Mouse (Mus musculus): ENCODE measurements at regions not wholly inside any gene's neighbourhood (a gene's known extent, or its start where the extent isn't known, plus 50 kb on each side); places are given as distances from the start of the nearest gene placed in this dataset.
"Not testable (repeated sequence)": the region's sequence is repeated elsewhere in the genome, so short reads cannot be mapped to it uniquely, and the experiment has no call there.

DNA sequence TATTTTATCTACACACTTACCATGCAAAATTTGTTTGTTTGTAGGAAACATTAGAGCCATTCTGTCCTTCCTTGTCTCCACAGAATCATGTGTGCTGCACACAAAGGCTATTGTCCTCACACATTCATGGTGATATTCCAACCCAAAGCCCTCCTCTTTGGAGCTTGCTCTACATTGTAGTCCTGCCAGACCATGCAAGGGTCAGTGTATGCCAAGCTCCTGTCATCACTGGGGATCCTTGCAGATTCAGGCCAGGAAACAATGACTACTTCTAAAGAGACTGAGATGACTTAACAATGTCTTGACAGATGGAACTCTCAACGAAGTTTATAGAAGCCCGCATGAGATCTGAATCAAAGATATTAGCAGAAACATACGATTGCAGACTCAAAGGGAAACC is 137.4 kb upstream of the Thrb start:
- H3K9ac ChIP-seq (ENCODE audit: low read depth, low read length) = no peak overlapping the region
- 81% methylated on average over 3 of the region's 3 CpGs for WGBS
- no peaks in the 10 kb centered on the region for H3K9me3 ChIP-seq (ENCODE audit: control insufficient read depth, low read length)
- no peak overlapping the region for H3K27ac ChIP-seq (ENCODE audit: low read depth, low read length)
- no peaks in the 10 kb centered on the region for H3K36me3 ChIP-seq (ENCODE audit: control insufficient read depth, insufficient read depth, low read length)
- no peak for ATAC-seq
- H3K4me1 ChIP-seq (ENCODE audit: control insufficient read depth, insufficient read depth, low read depth, low read length) = no peaks in the 10 kb centered on the region
- H3K4me2 ChIP-seq (ENCODE audit: low read length) = no peak overlapping the region
- no peaks in the 10 kb centered on the region for H3K27me3 ChIP-seq (replicated peaks; ENCODE audit: control insufficient read depth, insufficient read depth, low read length)
- no peak overlapping the region for H3K4me3 ChIP-seq (ENCODE audit: low read length)

DNA sequence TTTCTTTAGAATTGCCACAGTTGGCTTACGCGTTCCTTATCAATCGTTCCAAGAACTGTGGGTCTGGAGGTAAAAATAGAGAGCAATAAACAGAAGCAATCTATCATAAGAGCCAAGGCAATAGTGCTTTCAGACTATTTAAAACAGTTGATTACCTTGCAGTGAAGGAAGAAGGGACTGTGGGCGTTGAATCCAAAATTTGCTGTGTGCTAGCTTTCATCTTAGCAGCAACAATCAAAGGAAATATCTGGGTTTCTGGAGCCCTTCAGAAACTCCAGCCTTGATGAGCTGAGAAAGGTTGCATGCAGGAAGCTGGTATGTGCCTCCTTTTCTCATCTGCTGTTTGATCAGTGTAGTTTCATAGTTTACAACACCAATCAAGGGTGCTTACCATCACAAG is 136.1 kb upstream of the Thrb start:
- Histone ChIP-seq H3K27me3 (replicated peaks; ENCODE audit: control insufficient read depth, insufficient read depth, low read length) (no peaks in the 10 kb centered on the region), H3K9ac (ENCODE audit: low read depth, low read length) (no peak overlapping the region), H3K4me1 (ENCODE audit: control insufficient read depth, insufficient read depth, low read depth, low read length) (no peaks in the 10 kb centered on the region), H3K36me3 (ENCODE audit: control insufficient read depth, insufficient read depth, low read length) (no peaks in the 10 kb centered on the region), H3K4me3 (ENCODE audit: low read length) (no peak overlapping the region), H3K9me3 (ENCODE audit: control insufficient read depth, low read length) (no peaks in the 10 kb centered on the region), H3K4me2 (ENCODE audit: low read length) (no peak overlapping the region), H3K27ac (ENCODE audit: low read depth, low read length) (no peak overlapping the region)
- no peak for ATAC-seq
- WGBS = 92% methylated on average over 4 of the region's 4 CpGs

DNA sequence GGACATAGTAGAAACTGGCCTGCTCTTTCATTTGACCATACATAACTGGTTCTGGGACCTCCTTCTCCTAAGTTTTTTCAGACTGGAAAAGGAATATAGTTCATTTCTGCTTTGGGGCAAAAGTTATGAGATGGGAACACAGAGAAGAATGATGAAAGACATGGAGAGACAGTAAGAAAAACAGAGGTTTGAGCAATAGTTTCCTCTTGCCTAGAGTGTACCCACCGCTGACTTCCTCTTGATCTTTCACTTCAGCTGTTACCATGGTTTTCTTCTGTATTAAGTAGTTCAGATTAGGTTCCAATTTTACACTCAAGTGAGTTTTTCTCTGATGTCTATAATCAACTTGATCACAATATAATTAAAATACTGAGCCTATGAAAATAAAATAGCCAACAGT is 120.7 kb upstream of the Thrb start:
- WGBS = 93% methylated on average over 1 of the region's 1 CpGs
- Histone ChIP-seq H3K9ac (ENCODE audit: low read depth, low read length) (no peak overlapping the region), H3K9me3 (ENCODE audit: control insufficient read depth, low read length) (no peaks in the 10 kb centered on the region)

DNA sequence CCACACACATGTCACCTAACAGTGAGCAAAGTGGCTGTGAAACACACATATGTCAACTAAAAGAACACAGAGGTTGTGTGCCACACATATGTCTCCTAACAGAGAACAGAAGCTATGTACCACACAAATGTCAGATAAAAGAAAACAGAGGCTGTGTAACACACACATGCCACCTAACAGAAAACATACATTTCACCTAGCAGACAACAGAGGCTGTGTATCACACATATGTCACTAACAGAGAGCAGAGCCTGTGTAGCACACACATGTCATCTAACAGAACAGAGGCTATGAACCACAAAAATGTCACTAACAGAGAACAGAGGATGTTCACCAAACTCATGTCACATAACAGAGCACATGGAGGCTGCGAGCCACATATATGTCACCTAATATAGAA is 103.6 kb upstream of the Thrb start:
- no peak overlapping the region for H3K4me3 ChIP-seq (ENCODE audit: low read length)
- H3K9ac ChIP-seq (ENCODE audit: low read depth, low read length) = no peak overlapping the region
- H3K27me3 ChIP-seq (replicated peaks; ENCODE audit: control insufficient read depth, insufficient read depth, low read length) = no peaks in the 10 kb centered on the region
- H3K36me3 ChIP-seq (ENCODE audit: control insufficient read depth, insufficient read depth, low read length) = no peaks in the 10 kb centered on the region
- H3K27ac ChIP-seq (ENCODE audit: low read depth, low read length) = no peak overlapping the region
- ATAC-seq = no peak
- H3K4me1 ChIP-seq (ENCODE audit: control insufficient read depth, insufficient read depth, low read depth, low read length) = no peaks in the 10 kb centered on the region
- H3K9me3 ChIP-seq (ENCODE audit: control insufficient read depth, low read length) = no peaks in the 10 kb centered on the region
- 88% methylated on average over 1 of the region's 1 CpGs for WGBS
- no peak overlapping the region for H3K4me2 ChIP-seq (ENCODE audit: low read length)

More for the DNA sequence above, 120.7 kb upstream of the Thrb start:
- H3K4me1 ChIP-seq (ENCODE audit: control insufficient read depth, insufficient read depth, low read depth, low read length) = no peaks in the 10 kb centered on the region
- no peaks in the 10 kb centered on the region for H3K36me3 ChIP-seq (ENCODE audit: control insufficient read depth, insufficient read depth, low read length)
- ATAC-seq = no peak
- H3K4me2 ChIP-seq (ENCODE audit: low read length) = no peak overlapping the region
- no peak overlapping the region for H3K4me3 ChIP-seq (ENCODE audit: low read length)
- no peaks in the 10 kb centered on the region for H3K27me3 ChIP-seq (replicated peaks; ENCODE audit: control insufficient read depth, insufficient read depth, low read length)
- H3K27ac ChIP-seq (ENCODE audit: low read depth, low read length) = no peak overlapping the region

DNA sequence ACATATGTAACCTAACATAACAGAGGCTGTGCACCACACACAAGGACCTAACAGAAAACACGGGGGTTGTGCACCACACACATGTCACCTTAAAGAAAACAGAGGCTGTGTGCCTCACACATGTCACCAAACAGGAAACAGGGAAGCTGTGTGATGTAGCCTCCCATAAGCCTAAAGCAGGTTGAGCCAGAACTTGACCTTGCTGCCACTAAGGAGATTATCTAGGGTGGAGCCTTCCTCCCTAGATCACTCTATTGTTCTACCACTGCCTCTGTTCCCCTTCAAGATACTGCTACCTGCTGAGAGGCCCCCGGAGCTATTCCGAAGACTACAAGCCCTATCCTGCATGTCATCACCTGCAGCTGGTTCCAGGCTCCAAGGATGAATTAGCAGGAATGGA is 100.1 kb upstream of the Thrb start:
- not testable (repeated sequence) for H3K4me1 ChIP-seq (ENCODE audit: control insufficient read depth, insufficient read depth, low read depth, low read length); H3K9me3 ChIP-seq (ENCODE audit: control insufficient read depth, low read length)
- 52% methylated on average over 3 of the region's 3 CpGs for WGBS

DNA sequence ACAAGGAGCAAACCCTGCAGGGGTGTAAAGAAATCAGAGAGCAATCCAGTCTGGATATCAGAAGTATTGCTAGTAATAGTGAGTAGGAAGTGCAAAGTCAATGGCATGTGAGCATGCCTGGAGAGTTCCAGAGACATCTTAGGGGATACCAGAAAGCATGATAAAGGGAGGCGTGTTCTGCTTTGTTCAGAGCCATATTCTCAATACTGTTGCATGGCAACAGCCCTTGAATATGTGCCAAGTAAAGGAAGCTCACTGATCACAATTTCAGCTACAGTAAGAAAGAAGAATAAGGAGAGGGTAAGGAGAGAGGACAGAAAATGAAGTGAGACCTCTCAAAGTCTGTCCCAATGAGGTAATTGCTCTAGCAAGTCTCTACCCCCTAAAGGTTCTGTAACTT is 92.1 kb upstream of the Thrb start:
- no peaks in the 10 kb centered on the region for H3K36me3 ChIP-seq (ENCODE audit: control insufficient read depth, insufficient read depth, low read length)
- H3K4me3 ChIP-seq (ENCODE audit: low read length) = no peak overlapping the region
- WGBS = 39% methylated on average over 1 of the region's 1 CpGs
- no peaks in the 10 kb centered on the region for H3K27me3 ChIP-seq (replicated peaks; ENCODE audit: control insufficient read depth, insufficient read depth, low read length)
- H3K27ac ChIP-seq (ENCODE audit: low read depth, low read length) = no peak overlapping the region
- ATAC-seq = peak; percentile 61
- no peaks in the 10 kb centered on the region for H3K4me1 ChIP-seq (ENCODE audit: control insufficient read depth, insufficient read depth, low read depth, low read length)
- H3K9me3 ChIP-seq (ENCODE audit: control insufficient read depth, low read length) = no peaks in the 10 kb centered on the region
- H3K4me2 ChIP-seq (ENCODE audit: low read length) = no peak overlapping the region
- no peak overlapping the region for H3K9ac ChIP-seq (ENCODE audit: low read depth, low read length)

More for the DNA sequence above, 100.1 kb upstream of the Thrb start:
- H3K27me3 ChIP-seq (replicated peaks; ENCODE audit: control insufficient read depth, insufficient read depth, low read length); H3K9ac ChIP-seq (ENCODE audit: low read depth, low read length); H3K36me3 ChIP-seq (ENCODE audit: control insufficient read depth, insufficient read depth, low read length); ATAC-seq; H3K4me2 ChIP-seq (ENCODE audit: low read length); H3K4me3 ChIP-seq (ENCODE audit: low read length); H3K27ac ChIP-seq (ENCODE audit: low read depth, low read length): not testable (repeated sequence)

DNA sequence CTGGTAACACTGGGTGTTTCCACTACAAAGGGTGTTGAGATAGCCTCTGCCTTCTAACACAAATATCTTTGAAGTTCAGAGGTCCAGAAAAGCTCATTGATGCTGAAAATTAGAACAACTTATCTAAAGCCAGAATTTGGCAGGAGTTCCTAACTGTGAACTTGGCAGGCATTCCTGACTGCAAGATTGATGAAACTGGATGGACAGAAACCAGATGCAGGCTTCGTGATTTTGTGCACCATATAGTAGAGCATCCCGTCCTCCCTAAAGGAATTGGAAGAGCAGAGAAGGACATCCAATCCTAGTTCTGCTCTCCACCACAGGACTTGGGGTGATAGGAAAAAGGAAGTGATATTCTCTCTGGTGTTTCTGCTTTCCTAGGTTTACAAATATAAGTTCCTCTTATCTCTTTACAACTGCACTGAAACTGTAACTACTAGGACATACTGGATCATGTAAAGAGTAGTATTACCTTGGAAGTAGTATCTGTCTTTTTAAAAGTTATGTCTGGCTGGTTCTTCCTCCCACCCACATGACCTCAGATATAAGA is 90.9 kb upstream of the Thrb start:
- WGBS = 59% methylated on average over 2 of the region's 2 CpGs
- Histone ChIP-seq H3K9ac (ENCODE audit: low read depth, low read length) (no peak overlapping the region), H3K4me1 (ENCODE audit: control insufficient read depth, insufficient read depth, low read depth, low read length) (no peaks in the 10 kb centered on the region), H3K4me3 (ENCODE audit: low read length) (no peak overlapping the region), H3K27ac (ENCODE audit: low read depth, low read length) (no peak overlapping the region), H3K36me3 (ENCODE audit: control insufficient read depth, insufficient read depth, low read length) (no peaks in the 10 kb centered on the region), H3K9me3 (ENCODE audit: control insufficient read depth, low read length) (no peaks in the 10 kb centered on the region), H3K27me3 (replicated peaks; ENCODE audit: control insufficient read depth, insufficient read depth, low read length) (no peaks in the 10 kb centered on the region), H3K4me2 (ENCODE audit: low read length) (no peak overlapping the region)
- no peak for ATAC-seq

DNA sequence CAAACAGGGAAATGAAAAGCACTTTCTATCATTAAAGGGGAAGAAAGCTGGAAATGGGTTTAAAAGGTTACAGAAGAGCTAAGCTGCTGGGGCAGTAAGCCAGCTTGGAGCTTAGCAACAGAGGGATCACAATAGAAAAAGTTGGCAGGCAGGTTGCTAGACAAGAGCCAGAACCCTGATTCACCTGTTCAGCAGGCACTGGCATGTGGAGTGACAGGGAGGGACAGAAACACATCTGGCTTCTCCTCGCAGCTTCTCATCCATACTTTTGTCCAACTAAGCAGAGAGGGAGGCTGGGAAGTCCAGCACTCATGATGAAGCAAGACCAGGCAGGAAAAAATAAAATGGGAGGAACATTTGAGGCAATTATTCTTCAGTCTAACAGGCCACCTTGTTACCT is 81.3 kb upstream of the Thrb start:
- 88% methylated on average over 1 of the region's 1 CpGs for WGBS
- H3K9ac ChIP-seq (ENCODE audit: low read depth, low read length) = no peak overlapping the region
- H3K9me3 ChIP-seq (ENCODE audit: control insufficient read depth, low read length) = no peaks in the 10 kb centered on the region
- no peak overlapping the region for H3K27ac ChIP-seq (ENCODE audit: low read depth, low read length)
- no peak overlapping the region for H3K4me2 ChIP-seq (ENCODE audit: low read length)
- H3K4me3 ChIP-seq (ENCODE audit: low read length) = no peak overlapping the region
- ATAC-seq = no peak
- H3K36me3 ChIP-seq (ENCODE audit: control insufficient read depth, insufficient read depth, low read length) = no peaks in the 10 kb centered on the region
- no peaks in the 10 kb centered on the region for H3K4me1 ChIP-seq (ENCODE audit: control insufficient read depth, insufficient read depth, low read depth, low read length)
- no peaks in the 10 kb centered on the region for H3K27me3 ChIP-seq (replicated peaks; ENCODE audit: control insufficient read depth, insufficient read depth, low read length)

DNA sequence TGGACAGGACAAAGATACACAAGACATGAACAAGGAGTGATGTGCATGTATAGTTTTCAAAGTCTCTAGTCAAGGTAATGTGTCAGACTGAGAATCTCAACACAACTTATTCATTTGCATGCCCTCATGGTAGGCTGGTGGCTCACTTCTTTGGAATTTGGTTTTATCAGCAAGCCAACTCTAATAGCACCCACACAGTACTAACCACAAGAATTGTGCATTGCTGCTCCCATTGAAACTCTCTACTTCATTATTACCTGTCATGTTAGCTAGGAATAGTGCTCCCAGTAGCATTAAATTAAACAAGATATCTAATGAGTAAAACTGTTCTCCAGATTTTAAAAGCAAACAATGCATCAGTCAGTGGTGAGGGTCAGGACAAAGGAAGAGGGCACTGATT is 70.5 kb upstream of the Thrb start:
- Histone ChIP-seq H3K36me3 (ENCODE audit: control insufficient read depth, insufficient read depth, low read length) (no peaks in the 10 kb centered on the region), H3K9me3 (ENCODE audit: control insufficient read depth, low read length) (no peaks in the 10 kb centered on the region), H3K4me2 (ENCODE audit: low read length) (no peak overlapping the region), H3K27ac (ENCODE audit: low read depth, low read length) (no peak overlapping the region), H3K9ac (ENCODE audit: low read depth, low read length) (no peak overlapping the region), H3K27me3 (replicated peaks; ENCODE audit: control insufficient read depth, insufficient read depth, low read length) (no peaks in the 10 kb centered on the region), H3K4me3 (ENCODE audit: low read length) (no peak overlapping the region), H3K4me1 (ENCODE audit: control insufficient read depth, insufficient read depth, low read depth, low read length) (no peaks in the 10 kb centered on the region)
- no peak for ATAC-seq

DNA sequence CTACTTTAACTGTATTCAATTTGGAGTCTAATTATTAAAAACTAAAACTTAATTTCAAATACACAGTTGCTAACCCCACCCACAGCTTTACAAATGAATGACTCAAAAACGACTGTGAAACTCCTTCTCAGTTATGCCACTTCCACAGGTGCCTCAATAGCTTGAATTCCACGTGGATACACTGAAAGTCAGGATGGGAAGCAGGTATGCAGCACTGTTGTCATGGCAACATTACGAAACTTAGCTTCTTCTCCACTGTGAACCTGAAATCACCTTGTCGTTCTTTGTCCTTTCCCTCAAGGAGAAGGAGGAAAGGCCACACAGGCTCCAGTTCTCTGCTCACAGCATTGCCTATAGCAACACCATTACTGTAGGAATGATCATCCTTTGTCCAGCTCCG is 60.5 kb upstream of the Thrb start:
- peak; percentile 50; the same call in 1 of the 2 replicates for ATAC-seq
- no peak overlapping the region for H3K4me3 ChIP-seq (ENCODE audit: low read length)
- H3K9ac ChIP-seq (ENCODE audit: low read depth, low read length) = no peak overlapping the region
- no peaks in the 10 kb centered on the region for H3K27me3 ChIP-seq (replicated peaks; ENCODE audit: control insufficient read depth, insufficient read depth, low read length)
- no peaks in the 10 kb centered on the region for H3K9me3 ChIP-seq (ENCODE audit: control insufficient read depth, low read length)
- no peaks in the 10 kb centered on the region for H3K4me1 ChIP-seq (ENCODE audit: control insufficient read depth, insufficient read depth, low read depth, low read length)
- 69% methylated on average over 5 of the region's 5 CpGs for WGBS
- no peak overlapping the region for H3K4me2 ChIP-seq (ENCODE audit: low read length)
- H3K36me3 ChIP-seq (ENCODE audit: control insufficient read depth, insufficient read depth, low read length) = no peaks in the 10 kb centered on the region
- H3K27ac ChIP-seq (ENCODE audit: low read depth, low read length) = no peak overlapping the region
